Mouse (Mus musculus): ENCODE measurements around the gene Tmcc3. TPM values are rescaled to one million over a fixed set of nuclear protein-coding genes. Genes with fewer than 3 reads are reported as not detected.
"Not testable (repeated sequence)": the region's sequence is repeated elsewhere in the genome, so short reads cannot be mapped to it uniquely, and the experiment has no call there.

Tmcc3 gene
- total RNA-seq, 2 experiments from 2014 or later = 33.7 to 34.4 TPM

DNA sequence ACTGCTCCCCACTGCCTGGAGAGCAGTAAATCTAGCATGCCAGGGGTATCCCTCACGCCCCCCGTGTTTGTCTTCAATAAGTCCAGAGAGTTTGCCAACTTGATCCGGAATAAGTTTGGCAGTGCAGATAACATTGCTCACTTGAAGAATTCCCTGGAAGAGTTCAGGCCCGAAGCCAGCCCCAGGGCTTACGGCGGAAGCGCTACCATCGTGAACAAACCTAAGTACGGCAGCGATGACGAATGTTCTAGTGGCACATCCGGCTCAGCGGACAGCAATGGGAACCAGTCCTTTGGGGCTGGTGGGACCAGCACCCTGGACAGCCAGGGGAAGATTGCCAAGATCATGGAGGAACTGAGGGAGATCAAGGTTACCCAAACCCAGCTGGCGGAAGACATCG is 267.1 kb downstream of the Tmcc3 start:
- DNase-seq = no peak

DNA sequence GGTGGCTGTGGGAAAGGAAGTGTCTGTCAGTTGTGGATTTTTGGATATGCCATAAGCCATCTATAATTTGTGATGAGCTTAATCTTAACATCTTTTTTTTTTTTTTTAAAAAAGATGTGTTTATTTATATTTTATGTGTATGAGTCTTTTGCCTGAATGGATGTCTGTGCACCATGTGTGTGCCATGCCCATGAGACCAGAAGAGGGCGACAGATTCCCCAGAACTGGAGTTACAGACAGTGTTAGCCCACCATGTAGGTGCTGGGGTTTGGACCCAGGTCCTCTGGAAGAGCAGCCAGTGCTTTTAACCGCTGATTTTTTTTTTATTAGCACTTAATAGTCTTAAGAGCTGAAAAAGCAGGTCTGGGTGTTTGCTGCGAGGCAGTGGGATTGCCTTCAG is 269.6 kb downstream of the Tmcc3 start:
- no peak for DNase-seq

GRCm38 (mm10) chr10:94583714-94584113 is 272.0 kb downstream of the Tmcc3 start:
- no peak for DNase-seq

- no peak for DNase-seq
Observed at GRCm38 (mm10) chr10:94584851-94585359, 273.2 kb downstream of the Tmcc3 start.

DNA sequence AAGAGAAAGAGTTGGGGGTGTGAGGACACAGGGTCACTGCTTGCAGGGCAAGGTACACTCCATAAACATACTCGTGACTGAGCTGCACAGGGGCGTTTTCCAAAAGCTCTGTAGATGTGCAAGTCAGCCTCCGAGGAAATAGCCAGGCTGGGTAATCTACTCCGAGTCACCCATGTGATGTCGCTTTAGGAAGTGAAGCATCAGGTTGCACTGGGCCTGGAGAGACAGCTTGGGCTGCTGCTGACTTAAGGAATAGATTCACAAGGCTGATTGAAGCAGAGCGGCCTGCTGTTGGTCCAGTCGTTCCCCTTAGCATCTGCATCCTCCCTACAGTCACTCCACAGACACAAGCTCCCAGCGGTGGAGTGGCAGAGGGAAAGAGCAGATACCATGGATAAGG is 274.1 kb downstream of the Tmcc3 start:
- no peak for DNase-seq

- DNase-seq = no peak
Observed at GRCm38 (mm10) chr10:94588976-94589375, 277.2 kb downstream of the Tmcc3 start.

- no peak for DNase-seq
Observed at GRCm38 (mm10) chr10:94595705-94596104, 284.0 kb downstream of the Tmcc3 start.

DNA sequence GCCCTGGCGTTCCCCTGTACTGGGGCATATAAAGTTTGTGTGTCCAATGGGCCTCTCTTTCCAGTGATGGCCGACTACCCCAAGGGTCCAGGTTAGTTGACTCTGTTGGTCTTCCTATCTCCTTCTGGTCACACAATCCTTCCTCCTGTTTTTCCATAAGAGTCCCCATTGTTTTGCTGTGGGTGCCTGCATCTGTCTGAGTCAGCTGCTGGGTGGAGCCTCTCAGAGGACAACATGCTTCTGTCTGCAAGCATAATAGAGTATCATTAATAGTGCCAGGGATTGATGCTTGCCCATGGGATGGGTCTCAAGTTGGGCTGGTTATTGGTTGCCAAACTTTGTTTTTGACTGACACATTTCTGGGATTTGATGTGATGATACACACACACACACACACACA is 288.1 kb downstream of the Tmcc3 start:
- not testable (repeated sequence) for DNase-seq

- DNase-seq = no peak
Observed at GRCm38 (mm10) chr10:94601034-94601433, 289.3 kb downstream of the Tmcc3 start.

GRCm38 (mm10) chr10:94605491-94605890 is 293.7 kb downstream of the Tmcc3 start:
- DNase-seq = no peak

GRCm38 (mm10) chr10:94609309-94609777 is 297.6 kb downstream of the Tmcc3 start:
- peak; percentile 78 for DNase-seq

DNA sequence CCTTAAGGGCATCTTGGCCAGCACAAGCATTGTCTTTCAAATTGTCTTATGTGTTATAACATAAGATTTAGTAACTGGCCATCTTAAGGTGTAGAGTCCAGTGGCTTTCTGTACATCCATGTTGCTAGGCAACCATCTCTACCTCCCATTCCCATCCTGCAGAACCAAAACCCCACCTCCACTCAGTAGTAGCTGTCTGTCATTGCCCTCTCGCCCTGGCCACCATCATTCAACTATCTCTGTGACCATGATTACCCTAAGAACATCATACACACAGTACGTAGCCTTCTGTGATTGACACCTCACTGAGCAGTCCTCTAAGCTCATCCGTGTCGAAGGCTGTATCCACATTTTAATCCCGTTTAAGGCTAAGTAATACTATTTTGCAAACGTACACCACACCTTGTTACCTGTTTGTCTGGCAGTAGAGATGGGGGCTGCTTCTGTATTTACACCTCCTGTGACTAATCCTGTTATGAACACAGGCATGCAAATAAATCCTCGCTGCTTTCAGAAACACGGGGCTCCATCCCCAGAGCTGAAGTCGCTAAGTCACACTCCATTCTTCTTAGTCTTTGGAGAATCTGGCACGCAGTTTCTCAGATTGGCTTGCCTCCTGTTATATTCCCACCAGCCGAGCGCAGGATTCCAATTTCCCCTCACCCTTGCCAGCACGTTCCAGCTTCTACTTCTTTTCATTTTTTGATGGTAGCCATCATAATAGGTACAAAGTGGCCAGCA is 299.6 kb downstream of the Tmcc3 start:
- no peak for DNase-seq

DNA sequence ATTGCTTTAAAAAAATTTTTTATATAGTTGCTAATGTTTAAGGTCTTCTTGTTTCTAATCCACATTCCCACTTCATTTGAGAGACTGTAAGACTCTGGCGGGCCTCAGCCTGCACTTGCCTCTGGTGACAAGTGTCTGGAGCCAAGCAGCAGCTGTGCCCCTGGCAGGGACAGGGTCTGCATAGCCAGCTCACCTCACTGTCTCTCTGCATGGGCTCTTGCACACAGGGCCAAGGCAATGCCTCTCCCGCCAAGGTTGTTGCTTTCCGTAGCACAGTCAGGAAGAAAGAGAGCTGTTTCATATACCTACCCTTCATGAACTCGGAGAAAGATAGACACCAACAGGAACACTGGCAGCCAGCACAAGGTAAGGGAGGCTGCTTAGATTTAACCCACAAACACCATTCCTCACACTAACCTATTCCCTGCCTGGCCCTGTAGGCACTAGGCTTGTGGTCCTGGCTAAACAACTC is 300.3 kb downstream of the Tmcc3 start:
- DNase-seq = no peak

GRCm38 (mm10) chr10:94619586-94619985 is 307.8 kb downstream of the Tmcc3 start:
- no peak for DNase-seq

DNA sequence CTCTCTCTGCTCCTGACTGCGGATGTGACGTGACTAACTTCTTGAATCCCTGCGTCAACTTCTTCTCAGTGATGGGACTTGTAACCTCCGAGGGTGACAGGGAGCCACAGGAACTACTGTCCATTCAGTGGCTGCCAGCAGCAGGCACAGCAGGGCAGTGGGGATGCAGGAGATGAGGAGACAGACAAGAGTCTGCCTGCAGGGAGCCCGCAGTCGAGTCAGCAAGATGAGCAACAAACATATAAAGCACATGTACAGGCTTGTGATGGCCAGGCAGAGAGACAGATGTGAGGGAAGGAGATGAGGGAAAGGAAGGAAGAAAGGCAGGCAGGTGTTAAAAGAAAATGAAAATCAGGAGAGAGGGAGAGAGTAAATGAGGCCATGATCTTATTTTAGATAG is 308.8 kb downstream of the Tmcc3 start:
- no peak for DNase-seq

- DNase-seq = no peak
Observed at GRCm38 (mm10) chr10:94621420-94622225, 309.9 kb downstream of the Tmcc3 start.

GRCm38 (mm10) chr10:94622281-94622680 is 310.5 kb downstream of the Tmcc3 start:
- DNase-seq = no peak

DNA sequence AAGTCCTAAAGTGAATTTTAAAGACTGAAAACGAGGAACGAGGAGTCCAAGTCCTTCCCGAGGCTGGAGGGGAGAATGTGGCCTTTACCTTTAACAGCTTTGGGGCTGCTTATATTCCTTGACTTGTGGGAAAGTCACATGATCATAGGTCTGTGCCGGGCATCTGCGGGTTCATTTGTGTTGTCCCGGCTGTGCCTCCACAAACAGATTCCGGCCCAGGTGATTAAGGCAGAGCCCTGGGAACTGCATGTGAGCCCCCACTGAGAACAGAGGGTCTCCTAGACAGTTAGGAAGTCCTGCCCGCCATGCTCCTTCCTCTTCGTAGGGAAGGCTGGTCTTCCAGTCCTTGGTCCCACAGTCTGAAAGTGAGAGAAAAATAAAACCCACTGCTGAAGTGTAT is 311.1 kb downstream of the Tmcc3 start:
- no peak for DNase-seq

DNA sequence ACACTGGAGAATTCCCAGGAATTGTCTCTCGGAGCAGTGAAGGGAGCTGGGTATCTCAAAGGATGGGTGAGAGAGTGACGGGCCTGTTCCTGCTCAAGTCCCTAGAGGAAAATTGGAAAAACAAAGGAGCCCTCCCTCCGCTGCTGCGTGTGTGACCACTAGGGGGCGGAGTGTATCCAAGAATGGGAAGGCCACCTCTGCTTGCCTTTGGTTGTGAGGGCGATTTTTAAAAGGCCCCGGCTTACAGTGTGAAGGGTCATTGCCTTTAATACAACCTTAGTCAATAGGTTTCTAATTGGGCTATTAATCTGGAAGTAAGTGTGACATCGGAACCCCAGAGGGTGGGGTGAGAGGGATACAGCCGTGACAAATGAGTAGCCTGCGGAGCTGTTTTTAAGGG is 311.9 kb downstream of the Tmcc3 start:
- DNase-seq = peak; percentile 91

DNA sequence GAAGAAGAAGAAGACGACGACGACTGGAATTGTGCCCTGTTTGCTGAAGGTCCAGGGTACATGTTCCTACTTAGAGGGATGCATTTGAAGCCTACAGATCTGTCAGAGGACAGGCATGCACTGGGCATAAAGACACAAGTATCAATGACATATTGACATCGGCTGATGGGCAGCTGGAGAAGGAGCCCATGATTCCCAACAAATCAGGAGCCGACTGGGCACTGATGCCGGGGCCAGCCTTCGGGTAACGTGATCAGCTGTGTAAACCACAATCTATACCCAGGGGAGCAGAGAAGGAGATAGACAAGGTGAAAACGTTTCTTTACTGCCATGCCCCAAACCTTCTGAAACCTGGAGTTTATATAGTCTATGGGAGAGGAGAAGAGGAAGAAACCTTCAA is 313.3 kb downstream of the Tmcc3 start:
- no peak for DNase-seq

GRCm38 (mm10) chr10:94625606-94626005 is 313.9 kb downstream of the Tmcc3 start:
- DNase-seq = no peak

- DNase-seq = no peak
Observed at GRCm38 (mm10) chr10:94630771-94631280, 319.1 kb downstream of the Tmcc3 start.

- DNase-seq = no peak
Observed at GRCm38 (mm10) chr10:94631541-94632113, 319.9 kb downstream of the Tmcc3 start.

All from adrenal gland, postnatal 10 days (tissue).